Mouse (Mus musculus): ENCODE measurements around the gene Lrrd1. TPM values are rescaled to one million over a fixed set of nuclear protein-coding genes. Genes with fewer than 3 reads are reported as not detected.

Gene Lrrd1
- under 1 TPM; 0.17 to 0.18 TPM for total RNA-seq (2023)

DNA sequence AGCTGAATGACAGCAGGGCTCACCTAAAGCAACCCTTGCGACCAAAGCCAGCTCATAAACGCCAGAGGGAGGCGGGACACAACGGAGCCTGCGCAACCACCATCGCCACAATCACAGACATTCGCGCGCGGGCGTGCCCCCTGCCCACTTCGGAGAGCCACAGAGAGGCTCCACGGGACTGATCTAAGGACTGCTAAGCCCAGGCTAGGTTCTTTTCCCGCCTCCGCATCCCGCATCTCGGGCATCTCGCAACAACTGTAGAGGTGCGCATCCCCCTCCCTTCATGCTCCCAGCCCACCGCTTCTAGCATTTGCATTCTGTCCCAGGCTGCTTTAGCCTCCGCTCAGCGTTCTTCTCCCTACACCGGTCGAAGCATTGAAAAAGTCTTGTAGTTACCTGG lies at the start of gene Lrrd1:
Lrrd1 (plus strand) TSS at position 148 of the 400 bp plus-strand sequence.

DNA sequence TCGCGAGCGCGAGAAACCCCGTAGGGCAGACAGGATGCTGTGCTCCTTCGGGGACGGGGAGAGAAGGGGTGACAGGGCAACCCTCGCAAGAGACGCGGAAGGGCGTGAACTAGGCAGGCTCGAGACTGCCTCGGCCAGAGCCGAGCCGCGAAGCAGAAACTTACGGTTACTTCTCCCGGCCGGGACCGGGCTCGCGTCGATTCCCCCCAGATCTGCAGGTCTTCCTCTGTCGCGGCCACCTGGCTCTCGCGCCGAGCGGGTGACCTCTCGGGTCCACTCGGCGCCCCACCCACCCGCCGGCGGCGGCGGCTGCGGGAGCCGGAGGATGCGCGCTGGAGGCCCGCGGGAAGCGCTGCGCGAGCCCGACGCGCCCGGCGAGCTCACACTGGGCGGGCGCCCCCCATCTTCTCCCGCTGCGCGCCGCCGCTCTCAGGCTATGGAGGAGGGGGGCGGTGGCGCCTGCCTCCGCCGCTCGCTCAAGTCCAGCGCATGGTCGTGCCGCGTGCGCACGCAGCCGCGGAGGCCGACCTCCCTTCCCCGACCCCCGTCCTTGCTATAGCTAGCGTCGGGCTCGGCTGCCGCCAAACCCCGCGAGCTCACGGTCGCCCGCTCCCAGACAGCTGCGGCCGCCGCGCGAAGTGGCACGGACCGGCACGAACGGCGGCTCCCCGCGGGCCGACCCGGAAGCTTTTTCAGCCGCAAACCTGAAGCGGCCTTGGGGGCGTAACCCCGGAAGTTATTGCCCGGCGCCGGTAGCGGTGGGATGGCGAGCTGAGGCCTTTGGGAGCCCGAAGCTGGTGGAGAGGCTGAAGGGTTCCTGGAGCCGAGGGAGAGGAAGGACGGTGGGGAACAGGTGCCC lies 42.3 kb upstream of the Lrrd1 start, which contains the start of the genes Ankib1 and Krit1:
Ankib1 (minus strand) TSS at position 493 of the 859 bp plus-strand sequence.
Krit1 (plus strand) TSS at position 752 of the 859 bp plus-strand sequence.

DNA sequence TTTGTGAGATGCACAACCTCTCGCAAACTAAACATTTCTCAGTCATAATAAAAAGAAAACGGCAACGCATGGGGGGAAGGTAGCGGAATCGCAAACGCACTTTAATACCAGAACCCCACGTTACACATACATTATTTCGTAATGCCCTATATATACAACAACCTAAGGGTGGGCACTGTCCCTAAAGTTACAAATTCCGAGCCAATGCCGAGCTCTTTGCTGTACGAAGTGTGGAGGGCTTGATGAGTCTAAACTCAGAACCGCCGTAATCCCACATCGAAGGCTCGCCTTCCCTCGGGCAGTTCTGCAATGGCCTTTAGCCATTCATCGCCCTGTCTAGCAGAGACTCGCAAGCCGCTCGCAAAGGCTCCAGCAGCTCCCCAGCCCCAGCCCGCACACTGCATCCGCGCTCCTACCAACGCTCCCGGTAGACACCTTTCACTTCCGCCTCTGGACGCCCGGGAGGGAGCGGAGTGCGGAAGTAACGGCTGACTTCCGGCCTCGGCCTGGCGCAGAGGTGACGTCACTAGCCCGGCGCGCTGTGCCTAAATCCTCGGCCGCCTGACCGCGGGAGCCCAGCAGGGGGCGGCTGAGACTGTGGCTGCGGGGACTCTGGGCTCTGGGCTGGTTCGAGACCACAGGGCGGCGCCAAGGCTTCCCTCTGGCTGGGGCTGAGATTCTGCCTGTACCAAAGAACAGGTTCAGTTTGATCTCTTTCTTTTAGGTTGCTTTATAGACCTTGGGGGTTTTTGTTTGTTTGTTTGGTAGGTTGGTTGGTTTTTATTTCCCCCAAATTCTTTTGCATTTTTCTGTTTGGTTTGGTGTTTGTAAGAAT lies 48.7 kb downstream of the Lrrd1 start, which contains the start of gene Mterf1a:
Mterf1a (minus strand) TSS at position 475 of the 835 bp plus-strand sequence.

Other genes with a start within 250 kb of the Lrrd1 start
- gene Pex1, start 249.1 kb upstream of the Lrrd1 start, total RNA-seq (2023), result 10 to 100 TPM; 25.7 to 30.4 TPM
- gene Rbm48, start 248.6 kb upstream of the Lrrd1 start, total RNA-seq (2023), result 10 to 100 TPM; 63.1 to 75.4 TPM
- gene Tmbim7, start 194.0 kb upstream of the Lrrd1 start, total RNA-seq (2023), result not detected
- 10 to 100 TPM; 45.8 to 51.8 TPM for gene Gatad1, start 188.0 kb upstream of the Lrrd1 start, total RNA-seq (2023)
- gene Ankib1, start 42.2 kb upstream of the Lrrd1 start, total RNA-seq (2023), result 10 to 100 TPM; 57.0 to 67.2 TPM
- 10 to 100 TPM; 86.9 to 96.9 TPM for gene Krit1, start 42.0 kb upstream of the Lrrd1 start, total RNA-seq (2023)
- gene Mterf1a, start 48.8 kb downstream of the Lrrd1 start, total RNA-seq (2023), result 10 to 100 TPM; 15.1 to 15.3 TPM
- 100 to 1,000 TPM in 1 of 2 experiments, 10 to 100 TPM in 1; 99.6 to 107 TPM for gene Akap9, start 82.9 kb downstream of the Lrrd1 start, total RNA-seq (2023)

Data from B cell, adult 67 days (primary cell).